Mouse (Mus musculus): ENCODE results near the gene Mboat7. TPM values are rescaled to one million over a fixed set of nuclear protein-coding genes. Genes with fewer than 3 reads are reported as not detected.

Mboat7 gene
- polyA plus RNA-seq, 1 experiment from 2014 or later = 44.2 TPM

GRCm38 (mm10) chr7:3692382-3692986 lies 839 bp downstream of the Mboat7 start, which contains the start of gene Tsen34:
Gene Tsen34 (plus strand): TSS chr7:3692863.
- DNase-seq = peak; percentile 42
- H3K36me3 ChIP-seq (ENCODE audit: insufficient read depth) = peaks cover 39% of the 10 kb centered on the region
- WGBS = under 1% methylated on average over 47 of the region's 49 CpGs
- no peaks in the 10 kb centered on the region for H3K9me3 ChIP-seq (ENCODE audit: low read depth, low read length)
- H3K4me3 ChIP-seq (ENCODE audit: low read depth, low read length) = peak within 1 kb of the TSS; percentile 79
- TF ChIP-seq CTCF (IDR thresholded peaks at IDR 0.05; ENCODE audit: low read depth) = peak; percentile 1; the same call in 1 of the 2 replicates
- peak; percentile 62 for ATAC-seq (ENCODE audit: insufficient read depth)
- peaks cover 3% of the 10 kb centered on the region; the same call in 1 of the 2 replicates for H3K4me1 ChIP-seq (ENCODE audit: insufficient read depth)
- H3K27ac ChIP-seq (ENCODE audit: low read depth) = peak within 1 kb of the TSS; percentile 98
- peak within 1 kb of the TSS; percentile 82 for H3K4me2 ChIP-seq
- H3K27me3 ChIP-seq (ENCODE audit: insufficient read depth, low read length) = no peaks in the 10 kb centered on the region
- H3K9ac ChIP-seq = peak within 1 kb of the TSS; percentile 88

- whole genome bisulfite sequencing = 26% methylated on average over 3 of the region's 3 CpGs
- peaks cover 3% of the 10 kb centered on the region; the same call in 1 of the 2 replicates for H3K4me1 ChIP-seq (ENCODE audit: insufficient read depth)
- H3K27ac ChIP-seq (ENCODE audit: low read depth) = peak overlapping the region; percentile 98
- TF ChIP-seq CTCF (IDR thresholded peaks at IDR 0.05; ENCODE audit: low read depth) = no peak
- H3K4me3 ChIP-seq (ENCODE audit: low read depth, low read length) = peak overlapping the region; percentile 79
- H3K36me3 ChIP-seq (ENCODE audit: insufficient read depth) = peaks cover 35% of the 10 kb centered on the region
- H3K9ac ChIP-seq = peak overlapping the region; percentile 88
- H3K27me3 ChIP-seq (ENCODE audit: insufficient read depth, low read length) = no peaks in the 10 kb centered on the region
- no peaks in the 10 kb centered on the region for H3K9me3 ChIP-seq (ENCODE audit: low read depth, low read length)
- no peak for ATAC-seq (ENCODE audit: insufficient read depth)
- H3K4me2 ChIP-seq = peak overlapping the region; percentile 82
- DNase-seq = no peak
Measured at GRCm38 (mm10) chr7:3691919-3692318, 1.4 kb downstream of the Mboat7 start.

GRCm38 (mm10) chr7:3685400-3686187 lies 7.7 kb downstream of the Mboat7 start:
- 87% methylated on average over 31 of the region's 31 CpGs for WGBS
- Histone ChIP-seq H3K4me3 (ENCODE audit: low read depth, low read length) (no peak overlapping the region), H3K4me2 (no peak overlapping the region), H3K4me1 (ENCODE audit: insufficient read depth) (no peaks in the 10 kb centered on the region), H3K9ac (no peak overlapping the region), H3K9me3 (ENCODE audit: low read depth, low read length) (no peaks in the 10 kb centered on the region), H3K27ac (ENCODE audit: low read depth) (no peak overlapping the region), H3K27me3 (ENCODE audit: insufficient read depth, low read length) (no peaks in the 10 kb centered on the region), H3K36me3 (ENCODE audit: insufficient read depth) (peaks cover 44% of the 10 kb centered on the region)
- DNase-seq (no peak), ATAC-seq (ENCODE audit: insufficient read depth) (no peak)
- no peak for TF ChIP-seq CTCF (IDR thresholded peaks at IDR 0.05; ENCODE audit: low read depth)

- H3K36me3 ChIP-seq (ENCODE audit: insufficient read depth) = peaks cover 36% of the 10 kb centered on the region; the same call in 1 of the 2 replicates
Measured at GRCm38 (mm10) chr7:3684698-3685097, 8.6 kb downstream of the Mboat7 start.

GRCm38 (mm10) chr7:3683908-3684550 lies 9.3 kb downstream of the Mboat7 start:
- Histone ChIP-seq H3K4me1 (ENCODE audit: insufficient read depth) (no peaks in the 10 kb centered on the region), H3K9ac (no peak overlapping the region), H3K4me2 (no peak overlapping the region), H3K27ac (ENCODE audit: low read depth) (no peak overlapping the region), H3K9me3 (ENCODE audit: low read depth, low read length) (no peaks in the 10 kb centered on the region), H3K27me3 (ENCODE audit: insufficient read depth, low read length) (no peaks in the 10 kb centered on the region), H3K36me3 (ENCODE audit: insufficient read depth) (peaks cover 39% of the 10 kb centered on the region; the same call in 1 of the 2 replicates), H3K4me3 (ENCODE audit: low read depth, low read length) (no peak overlapping the region)
- ATAC-seq (ENCODE audit: insufficient read depth) (no peak), DNase-seq (no peak)
- TF ChIP-seq CTCF (IDR thresholded peaks at IDR 0.05; ENCODE audit: low read depth) = no peak
- 74% methylated on average over 10 of the region's 10 CpGs for WGBS

More at GRCm38 (mm10) chr7:3684698-3685097, 8.6 kb downstream of the Mboat7 start:
- H3K4me1 ChIP-seq (ENCODE audit: insufficient read depth) = no peaks in the 10 kb centered on the region
- H3K4me2 ChIP-seq = no peak overlapping the region
- H3K9ac ChIP-seq = no peak overlapping the region
- TF ChIP-seq CTCF (IDR thresholded peaks at IDR 0.05; ENCODE audit: low read depth) = no peak
- no peak for DNase-seq
- no peak overlapping the region for H3K27ac ChIP-seq (ENCODE audit: low read depth)
- H3K9me3 ChIP-seq (ENCODE audit: low read depth, low read length) = no peaks in the 10 kb centered on the region
- ATAC-seq (ENCODE audit: insufficient read depth) = no peak
- H3K27me3 ChIP-seq (ENCODE audit: insufficient read depth, low read length) = no peaks in the 10 kb centered on the region
- 87% methylated on average over 8 of the region's 8 CpGs for WGBS
- H3K4me3 ChIP-seq (ENCODE audit: low read depth, low read length) = no peak overlapping the region

GRCm38 (mm10) chr7:3677342-3677741 lies 16.0 kb downstream of the Mboat7 start, which contains the start of gene Tmc4:
Gene Tmc4 (minus strand): TSS chr7:3677553.
- H3K4me3 ChIP-seq (ENCODE audit: low read depth, low read length) = peak within 1 kb of the TSS; percentile 19
- no peaks in the 10 kb centered on the region for H3K4me1 ChIP-seq (ENCODE audit: insufficient read depth)
- 0 out of 2 replicates have a peak, but pooled peaks cover 10% of the 10 kb centered on the region for H3K36me3 ChIP-seq (ENCODE audit: insufficient read depth)
- peak within 1 kb of the TSS; percentile 9; the same call in 1 of the 2 replicates for H3K9ac ChIP-seq
- no peaks in the 10 kb centered on the region for H3K27me3 ChIP-seq (ENCODE audit: insufficient read depth, low read length)
- peak within 1 kb of the TSS; percentile 36 for H3K4me2 ChIP-seq
- DNase-seq (peak; percentile 39), ATAC-seq (ENCODE audit: insufficient read depth) (peak; percentile 44)
- peak; percentile 25 for TF ChIP-seq CTCF (IDR thresholded peaks at IDR 0.05; ENCODE audit: low read depth)
- H3K27ac ChIP-seq (ENCODE audit: low read depth) = no peak within 1 kb of the TSS
- WGBS = 43% methylated on average over 9 of the region's 9 CpGs
- no peaks in the 10 kb centered on the region for H3K9me3 ChIP-seq (ENCODE audit: low read depth, low read length)

Measured in lung, embryonic 14.5 days (tissue).